Mouse (Mus musculus) heart, embryonic 14.5 days (tissue): ENCODE measurements around the gene Ehd4. TPM values are rescaled to one million over a fixed set of nuclear protein-coding genes. Genes with fewer than 3 reads are reported as not detected.

Experiments
- ATAC-seq: fragments of 200-750 bp; cut with Nextera tagmentation; 2 replicates; pipeline ENCODE4 v1.8.0; 2017; ENCODE audit warnings: low read depth, moderate TSS enrichment; ENCODE audit not compliant: insufficient number of reproducible peaks, insufficient read depth, low FRiP score
- H3K27ac ChIP-seq, 2 experiments: fragments of 200-500 bp in 1 of 2; fragments of 300-500 bp in 1 of 2; sonication (generic) in 1 of 2; replicated peaks in 1 of 2; 2 replicates each; pipeline ENCODE4 v1.5.1; 2012 to 2014; ENCODE audit warnings: low read depth in 2 of 2, low read length in 2 of 2, control low read depth in 1 of 2, mild to moderate bottlenecking in 1 of 2, mixed read lengths in 1 of 2; ENCODE audit not compliant: control insufficient read depth in 1 of 2, insufficient read depth in 1 of 2
- H3K27me3 ChIP-seq: fragments of 300-500 bp; sonication (generic); 2 replicates; pipeline ENCODE4 v1.6.1; 2014; ENCODE audit warnings: mild to moderate bottlenecking, low read length, control low read depth; ENCODE audit not compliant: control insufficient read depth, insufficient read depth
- H3K36me3 ChIP-seq: fragments of 300-500 bp; sonication (generic); 2 replicates; pipeline ENCODE4 v1.6.1; 2014; ENCODE audit warnings: mild to moderate bottlenecking, control low read depth, low read length, mixed read lengths; ENCODE audit not compliant: control insufficient read depth, insufficient read depth
- H3K4me1 ChIP-seq, 2 experiments: fragments of 200-500 bp in 1 of 2; fragments of 300-500 bp in 1 of 2; sonication (generic) in 1 of 2; 2 replicates each; pipeline ENCODE4 v1.6.1; 2012 to 2014; ENCODE audit warnings: low read length in 2 of 2, control low read depth in 1 of 2, mixed read lengths in 1 of 2; ENCODE audit not compliant: control insufficient read depth in 2 of 2, insufficient read depth in 2 of 2
- H3K4me2 ChIP-seq: fragments of 300-500 bp; sonication (generic); 2 replicates; pipeline ENCODE4 v1.6.1; 2014; ENCODE audit warnings: mild to moderate bottlenecking, low read length
- H3K4me3 ChIP-seq, 2 experiments: fragments of 200-500 bp in 1 of 2; fragments of 300-500 bp in 1 of 2; sonication (generic) in 1 of 2; 2 replicates each; pipeline ENCODE4 v1.5.1; 2012 to 2014; ENCODE audit warnings: low read length in 2 of 2, mild to moderate bottlenecking in 2 of 2, control low read depth in 1 of 2, low read depth in 1 of 2, moderate library complexity in 1 of 2; ENCODE audit not compliant: control insufficient read depth in 1 of 2, insufficient read depth in 1 of 2
- H3K9ac ChIP-seq: fragments of 300-500 bp; sonication (generic); 2 replicates; pipeline ENCODE4 v1.6.1; 2014; ENCODE audit warnings: mild to moderate bottlenecking, low read length
- H3K9me3 ChIP-seq: fragments of 300-500 bp; sonication (generic); 2 replicates; pipeline ENCODE4 v1.6.1; 2016; ENCODE audit warnings: low read length, control low read depth; ENCODE audit not compliant: control insufficient read depth
- WGBS: fragments of 180-500 bp; shearing (Covaris S2); extraction: QIAGEN DNeasy Blood & Tissue Kit; methylation state at CpG from one replicate; pipeline ENCODE4 v1.1.7; 2014; 5-methylcytosine and 5-hydroxymethylcytosine counted together
- polyA plus RNA-seq: library from polyadenylated mRNA; unstranded; fragments of >200 nt; fragmentation: Nextera tagmentation; extraction: Ambion mirVana; gene quantifications from 2 replicates; pipeline ENCODE4 v1.2.1, GENCODE M21; 2014

Gene Ehd4
- polyA plus RNA-seq, 1 experiment from 2014 or later = 152 TPM

DNA sequence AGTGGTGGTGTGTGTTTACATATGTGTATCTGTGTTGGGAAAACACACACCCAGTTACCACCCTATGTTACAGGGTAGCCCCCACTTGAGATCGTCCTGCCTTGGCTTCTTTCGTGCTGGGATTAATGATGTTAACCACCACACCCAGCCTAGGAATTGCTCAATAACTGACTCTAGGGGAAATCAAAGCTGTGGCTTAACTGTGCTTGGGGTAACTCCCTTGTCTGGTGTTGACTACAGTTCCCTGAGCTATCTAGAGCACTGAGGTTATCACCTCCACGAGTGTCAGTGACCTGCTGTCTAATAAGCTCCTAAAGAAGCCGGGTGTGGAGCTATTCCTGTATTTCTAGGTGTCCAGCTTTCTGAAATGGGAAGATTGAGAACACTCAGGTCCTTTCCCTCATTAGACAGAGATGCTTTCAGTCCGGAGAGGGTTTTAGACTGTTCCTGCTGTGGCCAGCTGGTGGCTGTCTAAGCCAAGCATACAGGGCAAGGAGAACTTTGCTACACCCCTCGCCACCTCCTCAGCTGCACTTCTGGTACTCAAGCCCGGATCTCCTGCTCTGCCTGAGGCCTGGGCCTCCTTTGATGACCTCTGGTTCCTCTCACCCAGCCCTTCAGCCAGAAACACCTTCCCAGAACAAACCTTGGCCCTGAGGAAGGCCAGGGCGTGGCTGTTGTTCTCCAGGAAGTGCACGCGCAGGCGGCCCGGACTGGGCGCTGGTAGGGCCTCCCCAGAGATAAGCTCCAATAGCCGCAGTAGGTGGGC lies 69.6 kb downstream of the Ehd4 start:
- H3K4me3 ChIP-seq = no peak overlapping the region
- H3K9ac ChIP-seq = peak overlapping the region; percentile 38; the same call in 1 of the 2 replicates
- H3K27me3 ChIP-seq = no peaks in the 10 kb centered on the region
- no peak overlapping the region for H3K4me2 ChIP-seq
- H3K36me3 ChIP-seq = peaks cover 21% of the 10 kb centered on the region
- no peaks in the 10 kb centered on the region for H3K9me3 ChIP-seq
- H3K27ac ChIP-seq = no peak overlapping the region
- peaks cover 5 to 6% of the 10 kb centered on the region in 2 experiments; a peak in 3 of 4 replicates for H3K4me1 ChIP-seq
- no peak; the same call in 1 of the 2 replicates for ATAC-seq
- WGBS = 48% methylated on average over 14 of the region's 14 CpGs

DNA sequence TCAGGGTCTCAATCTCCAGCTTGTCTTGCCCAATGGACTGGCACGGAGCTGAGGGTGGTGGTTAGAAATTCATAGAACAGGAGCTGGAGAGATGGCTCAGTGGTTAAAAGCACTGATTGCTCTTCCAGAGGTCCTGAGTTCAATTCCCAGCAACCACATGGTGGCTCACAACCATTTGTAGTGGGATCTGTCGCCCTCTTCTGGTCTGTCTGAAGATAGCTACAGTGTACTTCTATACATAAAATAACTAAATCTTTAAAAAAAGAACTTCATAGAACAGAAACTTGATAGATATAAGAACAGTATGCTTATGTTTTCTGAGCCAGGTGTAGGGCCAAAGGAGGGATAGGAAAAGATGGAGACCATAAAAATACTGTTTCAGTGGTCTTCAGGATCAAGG lies 72.0 kb downstream of the Ehd4 start:
- Histone ChIP-seq H3K4me2 (no peak overlapping the region), H3K9me3 (no peaks in the 10 kb centered on the region), H3K27me3 (peaks cover 5% of the 10 kb centered on the region), H3K9ac (no peak overlapping the region), H3K4me1 (peaks cover 5 to 6% of the 10 kb centered on the region in 2 experiments; a peak in 3 of 4 replicates), H3K4me3 (no peak overlapping the region), H3K36me3 (no peaks in the 10 kb centered on the region), H3K27ac (no peak overlapping the region)
- no peak for ATAC-seq
- 75% methylated on average over 2 of the region's 2 CpGs for WGBS

DNA sequence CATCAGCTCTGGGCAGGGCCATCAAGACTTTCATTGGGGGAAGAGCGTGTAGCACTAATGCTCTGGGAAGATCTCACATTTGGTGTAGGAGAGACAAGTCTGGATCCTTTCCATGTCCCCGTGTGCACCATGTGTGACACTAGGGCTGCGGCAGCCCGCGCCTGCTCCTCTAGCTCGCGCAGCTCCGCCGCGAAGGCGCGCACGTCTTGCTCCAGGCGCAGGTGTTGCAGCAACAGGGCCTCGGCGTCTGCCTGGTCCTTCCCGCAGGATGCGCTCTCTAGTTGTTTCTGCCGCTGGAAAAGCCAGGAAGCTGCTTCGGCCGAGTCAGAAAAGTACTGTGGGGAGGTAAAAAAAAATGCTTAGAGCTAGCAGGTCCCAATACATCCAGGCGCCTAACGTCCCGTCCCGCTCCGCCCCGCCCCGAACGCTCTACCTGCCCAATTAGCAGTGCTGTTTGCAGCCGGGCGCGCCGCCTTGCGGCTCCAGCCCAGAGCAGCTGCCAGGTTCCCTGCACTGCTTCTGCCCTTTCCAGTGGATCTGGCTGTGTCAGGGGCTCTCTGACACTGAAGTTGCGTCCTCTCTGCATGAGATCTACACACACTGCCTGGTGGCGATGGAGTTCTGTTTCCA lies 78.2 kb downstream of the Ehd4 start:
- Histone ChIP-seq H3K9ac (peak overlapping the region; percentile 44; the same call in 1 of the 2 replicates), H3K9me3 (no peaks in the 10 kb centered on the region), H3K4me2 (peak overlapping the region; percentile 75), H3K36me3 (no peaks in the 10 kb centered on the region), H3K27me3 (peaks cover 21% of the 10 kb centered on the region), H3K27ac (no peak overlapping the region), H3K4me3 (peak overlapping the region; percentile 36 to 39), H3K4me1 (peaks cover 0 to 10% of the 10 kb centered on the region in 2 experiments; a peak in 2 of 4 replicates)
- ATAC-seq = no peak
- WGBS = 2% methylated on average over 36 of the region's 36 CpGs

DNA sequence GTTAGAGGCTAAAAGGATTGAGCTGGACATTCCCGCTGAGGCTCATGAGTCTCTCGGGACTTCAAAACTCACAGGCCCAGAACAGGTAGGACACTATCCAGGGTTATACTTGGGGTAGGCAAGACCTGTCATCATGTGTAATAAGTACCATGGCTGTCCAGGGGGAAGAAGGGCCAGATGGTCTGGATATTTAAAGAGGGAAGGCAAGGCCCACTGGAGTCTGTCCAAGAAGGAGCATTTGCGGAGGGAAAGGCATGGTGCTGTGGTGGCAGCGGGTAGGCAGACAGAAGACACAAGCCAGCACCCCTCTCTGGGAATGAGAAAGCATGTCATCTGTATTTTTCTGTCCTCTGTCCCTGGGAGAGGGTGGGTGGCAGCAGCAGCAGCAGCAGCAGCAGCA lies 80.3 kb downstream of the Ehd4 start:
- 75% methylated on average over 4 of the region's 4 CpGs for WGBS
- no peak overlapping the region for H3K4me3 ChIP-seq

DNA sequence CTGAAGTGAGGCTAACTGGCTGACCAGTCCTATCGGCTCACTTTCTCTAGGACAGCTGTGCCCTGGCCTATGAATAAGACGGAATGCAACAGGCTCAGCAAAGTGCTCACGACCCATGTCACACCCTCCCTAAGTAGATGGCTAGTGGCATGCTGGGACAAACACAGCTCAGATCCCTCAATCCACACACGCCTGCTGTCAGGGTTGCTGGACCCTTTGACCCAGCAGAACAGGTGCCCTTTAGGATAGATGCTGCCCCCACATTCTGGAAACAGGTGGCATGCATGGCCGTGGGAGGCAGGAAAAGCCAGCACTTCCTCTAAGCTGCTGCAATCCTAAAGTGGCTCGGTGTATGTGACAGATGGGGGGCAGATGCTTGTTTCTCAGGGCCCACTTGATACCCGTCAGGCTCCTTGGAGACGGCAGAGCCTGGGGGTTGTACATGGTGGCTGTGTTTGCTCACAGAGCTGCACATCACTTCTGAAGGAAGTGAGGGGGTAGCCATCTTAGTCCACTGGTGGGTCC lies 84.9 kb downstream of the Ehd4 start:
- no peak for ATAC-seq
- H3K36me3 ChIP-seq = no peaks in the 10 kb centered on the region
- no peak overlapping the region for H3K4me3 ChIP-seq
- 70% methylated on average over 8 of the region's 8 CpGs for WGBS
- no peaks in the 10 kb centered on the region for H3K27me3 ChIP-seq
- H3K9me3 ChIP-seq = no peaks in the 10 kb centered on the region
- no peak overlapping the region for H3K4me2 ChIP-seq
- no peaks in the 10 kb centered on the region for H3K4me1 ChIP-seq
- no peak overlapping the region for H3K27ac ChIP-seq
- no peak overlapping the region for H3K9ac ChIP-seq

More for the DNA sequence above, 80.3 kb downstream of the Ehd4 start:
- Histone ChIP-seq H3K36me3 (no peaks in the 10 kb centered on the region), H3K9ac (no peak overlapping the region), H3K4me2 (no peak overlapping the region), H3K27ac (no peak overlapping the region), H3K4me1 (peaks cover 0 to 10% of the 10 kb centered on the region in 2 experiments; a peak in 2 of 4 replicates), H3K27me3 (peaks cover 21% of the 10 kb centered on the region), H3K9me3 (no peaks in the 10 kb centered on the region)
- no peak for ATAC-seq

DNA sequence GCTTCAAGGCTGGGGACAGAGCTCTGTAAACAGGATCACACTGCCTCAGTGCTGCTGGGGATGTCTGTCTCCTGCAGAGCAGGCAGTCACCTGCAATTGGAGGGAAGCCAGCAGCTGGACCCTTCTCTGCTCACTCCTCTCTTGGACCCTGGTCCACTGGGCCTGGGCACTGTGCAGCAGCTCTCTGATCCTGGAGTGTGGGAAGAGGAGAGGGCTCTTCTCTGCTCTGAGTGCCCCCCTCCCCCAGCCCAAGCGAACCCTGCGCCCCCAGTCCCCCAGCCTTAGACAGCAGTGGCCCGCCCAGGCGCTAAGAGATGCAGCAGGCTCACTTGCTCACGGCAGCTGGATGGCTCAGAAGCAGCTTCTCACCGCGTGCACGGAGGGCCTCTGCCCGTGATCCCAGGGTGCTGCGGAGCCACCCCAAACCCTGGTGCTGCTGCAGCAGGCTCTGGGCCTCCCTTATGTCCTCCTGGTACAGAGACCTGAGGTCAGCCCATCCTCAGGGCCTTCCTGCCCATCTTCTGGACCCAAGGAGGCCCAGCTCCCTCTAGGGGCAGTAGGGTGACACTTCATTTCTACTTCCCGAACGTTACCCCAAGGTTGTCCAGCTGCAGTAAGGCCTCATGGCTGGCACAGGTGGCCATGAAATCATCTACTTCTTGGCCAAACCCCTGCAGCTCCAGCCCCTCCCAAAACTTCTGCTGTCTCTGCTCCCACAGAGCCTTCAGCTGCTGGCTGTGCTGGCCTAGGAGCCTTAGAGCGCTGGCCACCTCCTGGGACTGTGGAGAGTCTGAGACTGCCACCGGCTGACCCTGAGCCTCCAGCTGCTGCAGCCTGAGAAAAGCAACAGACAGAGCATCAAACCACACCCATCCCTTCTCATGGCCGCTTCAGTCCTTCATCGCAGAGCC lies 85.6 kb downstream of the Ehd4 start:
- Histone ChIP-seq H3K4me2 (no peak overlapping the region), H3K9ac (no peak overlapping the region), H3K9me3 (no peaks in the 10 kb centered on the region), H3K27ac (no peak overlapping the region), H3K4me1 (no peaks in the 10 kb centered on the region), H3K4me3 (no peak overlapping the region), H3K27me3 (no peaks in the 10 kb centered on the region), H3K36me3 (no peaks in the 10 kb centered on the region)
- no peak for ATAC-seq
- 41% methylated on average over 16 of the region's 16 CpGs for WGBS

DNA sequence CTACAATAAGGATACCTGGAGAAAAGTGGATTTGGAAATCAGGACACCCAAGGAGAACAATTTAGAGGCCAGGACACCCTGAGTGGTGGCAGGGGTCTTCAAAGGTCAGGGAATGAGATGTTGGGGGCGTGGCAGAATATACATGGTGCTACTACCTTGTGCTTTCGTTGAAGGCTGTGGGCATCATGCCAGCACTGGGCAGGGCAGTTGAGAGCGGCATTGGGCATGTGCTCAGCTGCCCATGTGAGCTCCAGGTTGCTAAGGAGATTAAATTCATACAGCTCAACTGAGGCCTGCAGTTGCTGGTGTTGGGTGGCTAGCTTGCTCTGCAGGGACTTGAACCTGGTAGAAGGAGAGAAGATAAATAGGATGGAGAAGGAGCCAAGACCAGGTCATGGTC lies 88.2 kb downstream of the Ehd4 start:
- H3K36me3 ChIP-seq = no peaks in the 10 kb centered on the region
- H3K4me2 ChIP-seq = no peak overlapping the region
- ATAC-seq = no peak
- H3K9me3 ChIP-seq = no peaks in the 10 kb centered on the region
- WGBS = 64% methylated on average over 3 of the region's 3 CpGs
- H3K4me3 ChIP-seq = no peak overlapping the region
- H3K4me1 ChIP-seq = no peaks in the 10 kb centered on the region
- no peak overlapping the region for H3K9ac ChIP-seq
- H3K27me3 ChIP-seq = no peaks in the 10 kb centered on the region
- H3K27ac ChIP-seq = no peak overlapping the region
